Mouse (Mus musculus) midbrain, embryonic 12.5 days (tissue): ENCODE measurements around the gene Sphk2. TPM values are rescaled to one million over a fixed set of nuclear protein-coding genes. Genes with fewer than 3 reads are reported as not detected.

ENCODE experiments used
- ATAC-seq: fragments of 200-750 bp; cut with Nextera tagmentation; 2 replicates; pipeline ENCODE4 v1.8.0; 2017; ENCODE audit warnings: low read depth, moderate TSS enrichment, moderate library complexity; ENCODE audit not compliant: low FRiP score
- H3K27ac ChIP-seq: fragments of 300-500 bp; sonication (generic); replicated peaks from 2 replicates; pipeline ENCODE4 v1.5.1; 2016; ENCODE audit warnings: mild to moderate bottlenecking
- H3K27me3 ChIP-seq: fragments of 300-500 bp; sonication (generic); 2 replicates; pipeline ENCODE4 v1.6.1; 2016; ENCODE audit warnings: mild to moderate bottlenecking
- H3K36me3 ChIP-seq: fragments of 300-500 bp; sonication (generic); 2 replicates; pipeline ENCODE4 v1.6.1; 2016
- H3K4me1 ChIP-seq: fragments of 300-500 bp; sonication (generic); 2 replicates; pipeline ENCODE4 v1.6.1; 2016
- H3K4me2 ChIP-seq: fragments of 300-500 bp; sonication (generic); replicated peaks from 2 replicates; pipeline ENCODE4 v1.6.1; 2016; ENCODE audit warnings: mild to moderate bottlenecking, moderate library complexity
- H3K4me3 ChIP-seq: fragments of 300-500 bp; sonication (generic); 2 replicates; pipeline ENCODE4 v1.5.1; 2016; ENCODE audit warnings: mild to moderate bottlenecking
- H3K9ac ChIP-seq: fragments of 300-500 bp; sonication (generic); replicated peaks from 2 replicates; pipeline ENCODE4 v1.6.1; 2016; ENCODE audit warnings: mild to moderate bottlenecking, moderate library complexity
- H3K9me3 ChIP-seq: fragments of 300-500 bp; sonication (generic); 2 replicates; pipeline ENCODE4 v1.6.1; 2016; ENCODE audit warnings: mild to moderate bottlenecking
- WGBS: fragments of 180-500 bp; shearing (Covaris S2); methylation state at CpG from one replicate; pipeline ENCODE4 v1.1.7; 2016; 5-methylcytosine and 5-hydroxymethylcytosine counted together
- polyA plus RNA-seq: library from polyadenylated mRNA; unstranded; fragments of >200 nt; fragmentation: Nextera tagmentation; extraction: Ambion mirVana; gene quantifications from 2 replicates; pipeline ENCODE4 v1.2.1, GENCODE M21; 2016

Sphk2 gene
- polyA plus RNA-seq, 1 experiment from 2014 or later: 25.8 TPM

DNA sequence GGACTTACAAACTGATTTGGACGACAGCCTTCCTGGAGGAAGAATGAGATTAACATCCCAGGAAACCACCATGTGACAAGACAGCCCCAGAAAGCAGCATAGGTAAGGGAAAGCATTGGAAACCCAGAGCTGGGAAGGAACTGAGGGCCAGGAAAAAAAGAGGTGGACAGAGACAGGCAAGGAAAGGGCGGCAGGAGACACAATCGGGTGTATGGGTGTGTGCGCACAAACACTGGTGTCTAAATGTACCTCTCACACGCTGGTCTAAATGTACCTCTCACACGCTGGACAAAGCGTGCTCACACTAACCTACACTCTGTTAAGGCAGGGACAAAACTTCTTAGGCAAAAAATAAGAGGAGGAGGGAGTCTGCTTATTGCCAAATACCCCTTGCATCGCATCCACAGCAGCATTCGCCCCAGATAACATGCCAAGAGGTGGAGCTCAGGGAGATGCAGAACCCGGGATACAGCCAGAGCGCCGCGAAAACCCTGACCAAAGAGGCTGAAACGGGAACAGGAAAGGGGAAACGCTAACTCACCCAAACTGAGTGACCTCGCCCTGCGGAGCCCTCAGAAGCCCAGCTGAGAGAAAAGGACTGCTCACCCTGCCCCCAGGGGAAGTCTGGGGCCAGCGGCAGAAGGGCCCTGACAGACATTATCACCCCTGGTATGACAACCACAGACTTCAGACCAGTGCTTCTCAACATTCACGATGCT, 1.9 kb downstream of the Sphk2 start:
- H3K4me3 ChIP-seq: peak overlapping the region; percentile 76
- no peaks in the 10 kb centered on the region for H3K9me3 ChIP-seq
- H3K27ac ChIP-seq: peak overlapping the region; percentile 68
- H3K4me1 ChIP-seq: peaks cover 48% of the 10 kb centered on the region
- H3K27me3 ChIP-seq: no peaks in the 10 kb centered on the region
- H3K36me3 ChIP-seq: peaks cover 46% of the 10 kb centered on the region
- peak overlapping the region; percentile 92 for H3K4me2 ChIP-seq
- WGBS: 85% methylated on average over 19 of the region's 19 CpGs
- ATAC-seq: no peak
- peak overlapping the region; percentile 98 for H3K9ac ChIP-seq

DNA sequence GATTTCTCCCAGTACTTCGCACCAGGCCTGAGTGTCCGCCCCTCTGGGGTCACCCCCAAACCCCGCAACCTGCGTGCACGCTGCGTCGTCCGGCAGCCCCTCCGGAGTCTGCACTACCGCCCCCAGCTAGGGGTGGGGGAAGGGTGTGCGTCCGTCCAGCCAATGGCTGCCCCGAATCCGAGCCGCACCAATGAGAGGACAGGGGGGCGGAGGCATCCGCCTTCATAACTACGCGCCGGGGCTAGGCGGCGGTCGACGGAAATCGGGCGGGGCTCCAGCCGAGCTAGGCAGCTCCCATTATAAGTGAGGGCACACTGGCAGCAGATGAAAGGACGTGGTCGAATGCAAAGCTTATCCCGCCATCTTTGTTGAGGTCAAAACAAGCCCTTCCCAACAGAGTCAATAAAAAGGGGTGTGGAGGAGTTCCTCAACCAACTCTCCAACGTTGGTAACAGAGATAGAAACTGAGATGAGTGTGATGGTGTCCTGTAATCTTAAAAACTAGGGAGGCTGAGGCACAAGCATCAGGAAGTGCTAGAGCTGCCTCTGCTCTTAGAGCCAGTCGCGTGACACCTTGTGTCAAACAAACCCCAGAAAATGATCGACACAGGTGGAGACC, 2.6 kb downstream of the Sphk2 start, which contains the start of gene Rpl18:
Gene Rpl18, plus strand, starts transcription at position 368 of the 619 bp plus-strand sequence.
- Histone ChIP-seq H3K9ac (peak within 1 kb of the TSS; percentile 98), H3K4me3 (peak within 1 kb of the TSS; percentile 76), H3K4me2 (peak within 1 kb of the TSS; percentile 92), H3K27ac (peak within 1 kb of the TSS; percentile 68), H3K36me3 (peaks cover 46% of the 10 kb centered on the region), H3K4me1 (peaks cover 53% of the 10 kb centered on the region), H3K27me3 (no peaks in the 10 kb centered on the region), H3K9me3 (no peaks in the 10 kb centered on the region)
- ATAC-seq: peak; percentile 90
- WGBS: 7% methylated on average over 34 of the region's 34 CpGs

DNA sequence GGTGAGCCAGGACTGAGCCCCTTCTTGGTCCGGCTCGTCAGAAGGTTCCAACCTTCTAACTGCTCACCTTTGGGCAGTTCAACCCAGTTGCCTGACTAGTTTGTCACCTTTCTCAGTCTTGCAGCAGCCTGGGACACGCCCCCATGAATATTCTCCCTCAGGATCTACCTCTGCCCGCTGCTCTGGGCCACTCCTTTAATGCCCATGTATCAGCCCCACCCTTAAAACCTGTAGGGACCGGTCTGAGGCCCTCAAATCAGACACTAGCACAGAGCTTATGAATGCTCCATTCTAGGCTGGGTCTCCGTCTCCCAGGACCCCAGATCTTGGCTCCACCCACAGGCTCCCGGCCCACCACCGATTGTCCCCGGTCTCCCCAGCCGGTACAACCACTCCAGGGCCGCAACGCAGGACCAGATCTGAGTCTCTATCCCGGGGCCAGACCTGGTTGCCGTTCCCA, 3.1 kb downstream of the Sphk2 start:
- peak; percentile 62 for ATAC-seq
- 11% methylated on average over 14 of the region's 14 CpGs for WGBS
- H3K9ac ChIP-seq: peak overlapping the region; percentile 81
- H3K4me3 ChIP-seq: peak overlapping the region; percentile 76
- H3K36me3 ChIP-seq: peaks cover 45% of the 10 kb centered on the region
- H3K4me1 ChIP-seq: peaks cover 54% of the 10 kb centered on the region
- peak overlapping the region; percentile 49 for H3K27ac ChIP-seq
- peak overlapping the region; percentile 92 for H3K4me2 ChIP-seq
- no peaks in the 10 kb centered on the region for H3K27me3 ChIP-seq
- no peaks in the 10 kb centered on the region for H3K9me3 ChIP-seq

DNA sequence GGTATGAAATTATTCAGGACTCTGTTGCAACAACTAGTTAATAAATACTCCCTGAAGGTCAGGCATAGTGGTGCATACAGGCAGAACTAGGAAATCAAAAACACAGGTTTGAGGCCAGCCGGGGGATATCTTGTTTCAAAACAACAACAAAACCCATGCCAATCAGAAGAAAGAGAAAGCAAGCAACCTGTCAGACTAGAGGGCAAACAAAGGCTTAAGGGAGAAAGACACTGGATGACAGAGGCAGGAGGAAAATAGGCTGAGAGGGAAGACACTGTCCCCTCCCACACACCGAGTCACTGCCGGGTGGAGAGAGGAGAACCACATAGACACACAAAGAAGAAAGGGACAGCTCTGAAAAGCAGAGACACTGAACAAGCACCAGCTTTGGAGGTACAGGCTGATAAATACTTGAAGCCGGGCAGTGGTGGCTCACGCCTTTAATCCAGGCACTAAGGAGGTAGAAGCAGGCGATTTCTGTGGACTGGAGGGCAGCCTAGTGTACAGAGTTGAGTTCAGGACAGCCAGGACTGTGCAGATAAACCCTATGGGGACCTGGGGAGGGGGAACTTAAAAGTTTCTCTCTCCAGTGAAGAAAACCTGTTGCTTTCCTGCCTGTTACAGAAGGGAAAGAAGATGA, 3.8 kb downstream of the Sphk2 start:
- Histone ChIP-seq H3K27me3 (no peaks in the 10 kb centered on the region), H3K9ac (peak overlapping the region; percentile 81; the same call in 1 of the 2 replicates), H3K4me3 (peak overlapping the region; percentile 76), H3K9me3 (no peaks in the 10 kb centered on the region), H3K27ac (no peak overlapping the region), H3K36me3 (peaks cover 39% of the 10 kb centered on the region), H3K4me1 (peaks cover 54% of the 10 kb centered on the region), H3K4me2 (peak overlapping the region; percentile 92)
- no peak for ATAC-seq
- WGBS: 86% methylated on average over 6 of the region's 6 CpGs

DNA sequence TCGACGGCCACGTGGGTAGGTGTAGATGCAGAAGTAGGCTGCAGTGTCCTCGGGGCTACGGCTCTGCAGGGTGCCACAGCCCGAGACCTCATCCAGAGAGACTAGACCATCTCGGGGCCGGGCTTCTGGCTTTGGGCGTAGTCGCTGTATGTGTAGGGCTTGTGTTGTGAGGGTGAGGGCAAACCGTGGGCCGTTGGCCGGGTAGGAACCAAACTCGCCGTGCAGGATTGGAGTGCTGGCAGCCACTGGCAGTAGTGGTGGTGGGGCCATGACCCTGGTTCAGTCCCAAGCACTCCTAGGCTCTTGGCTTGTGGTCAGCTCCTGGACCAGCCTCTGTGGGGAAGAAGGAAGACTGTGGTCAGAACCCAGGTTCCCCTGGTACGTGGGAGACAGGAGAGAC, 4.4 kb downstream of the Sphk2 start:
- Histone ChIP-seq H3K27me3 (no peaks in the 10 kb centered on the region), H3K9me3 (no peaks in the 10 kb centered on the region)

DNA sequence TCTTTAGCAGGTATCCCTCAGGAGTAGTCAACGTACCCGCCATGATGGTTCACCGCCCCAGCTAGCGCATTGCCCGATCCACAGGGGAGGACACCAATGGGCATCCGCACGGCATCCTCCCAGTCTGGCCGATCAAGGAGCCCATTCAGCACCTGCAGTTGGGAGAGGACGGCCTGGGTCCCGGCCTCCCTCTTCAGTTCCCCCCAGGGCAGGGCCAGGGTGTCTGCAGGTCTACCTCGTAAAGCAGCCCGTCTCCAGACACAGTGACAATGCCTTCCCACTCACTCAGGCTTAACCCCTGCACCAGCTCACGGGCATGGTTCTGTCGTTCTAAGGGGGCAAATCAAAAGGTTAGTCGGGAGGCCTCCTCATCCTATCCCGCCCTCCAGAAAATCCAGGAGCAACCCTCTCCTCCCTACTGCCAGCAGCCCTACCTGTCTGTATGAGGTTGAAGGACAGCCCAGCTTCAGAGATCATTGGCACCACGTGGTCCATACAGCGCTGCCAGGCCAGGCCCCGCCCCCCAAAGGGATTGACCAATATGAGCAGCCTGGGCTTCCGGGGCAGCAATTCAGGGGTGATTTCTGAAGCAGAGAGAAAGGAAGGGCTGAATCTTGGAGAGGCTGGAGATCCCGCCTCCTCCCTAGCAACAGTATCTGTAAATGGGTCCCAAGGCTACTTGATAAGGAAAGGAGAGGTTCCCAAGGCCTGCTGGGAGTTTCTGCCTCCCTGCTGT, 5.6 kb downstream of the Sphk2 start:
- H3K4me3 ChIP-seq: no peak overlapping the region
- H3K27ac ChIP-seq: no peak overlapping the region
- 0 out of 2 replicates have a peak overlapping the region, but pooled peaks have one; percentile 20 for H3K9ac ChIP-seq
- H3K27me3 ChIP-seq: peaks cover 3% of the 10 kb centered on the region; the same call in 1 of the 2 replicates
- H3K4me1 ChIP-seq: peaks cover 67% of the 10 kb centered on the region
- WGBS: 89% methylated on average over 21 of the region's 21 CpGs
- no peaks in the 10 kb centered on the region for H3K9me3 ChIP-seq
- H3K36me3 ChIP-seq: peaks cover 39% of the 10 kb centered on the region
- no peak overlapping the region for H3K4me2 ChIP-seq
- no peak for ATAC-seq

More for the DNA sequence above, 4.4 kb downstream of the Sphk2 start:
- Histone ChIP-seq H3K36me3 (peaks cover 39% of the 10 kb centered on the region), H3K9ac (no peak overlapping the region), H3K27ac (no peak overlapping the region), H3K4me1 (peaks cover 55% of the 10 kb centered on the region), H3K4me3 (no peak overlapping the region), H3K4me2 (no peak overlapping the region)
- 93% methylated on average over 16 of the region's 16 CpGs for WGBS
- no peak for ATAC-seq

DNA sequence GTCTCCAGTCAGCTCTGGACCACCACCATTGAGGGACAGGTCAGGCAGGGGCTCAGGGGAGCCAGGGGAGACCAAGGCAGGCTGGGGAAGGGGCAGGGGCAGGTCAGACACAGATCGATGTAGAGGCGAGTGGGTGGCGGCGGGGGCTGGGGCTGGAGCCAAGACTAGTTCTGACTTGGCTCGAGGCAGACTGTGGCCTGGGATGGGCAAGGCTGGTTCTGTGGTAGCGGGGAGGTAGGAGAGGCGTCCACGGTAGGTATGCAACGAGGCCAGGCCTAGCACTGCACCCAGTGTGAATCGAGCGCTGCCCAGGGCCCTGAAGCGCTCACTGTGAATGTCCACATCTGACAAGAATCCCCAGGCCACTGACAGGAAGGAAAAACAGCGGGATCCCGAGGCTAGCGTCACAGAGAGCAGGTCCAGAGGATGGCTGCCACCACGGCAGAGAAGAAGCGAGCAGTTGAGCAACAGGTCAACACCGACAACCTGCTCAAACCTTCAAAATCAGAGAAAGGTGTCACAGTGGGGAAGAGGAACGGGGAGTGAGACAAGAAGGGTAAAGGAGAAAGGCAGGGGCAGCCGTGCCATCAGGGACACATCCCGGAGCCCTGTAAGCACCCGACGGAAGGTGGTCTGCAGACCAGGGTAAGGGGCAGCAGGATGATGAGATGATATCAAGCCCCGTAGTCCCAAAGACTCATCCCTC, 6.3 kb downstream of the Sphk2 start:
- no peaks in the 10 kb centered on the region for H3K9me3 ChIP-seq
- no peak overlapping the region for H3K9ac ChIP-seq
- no peak overlapping the region for H3K27ac ChIP-seq
- peaks cover 39% of the 10 kb centered on the region for H3K36me3 ChIP-seq
- no peak overlapping the region for H3K4me2 ChIP-seq
- WGBS: 92% methylated on average over 24 of the region's 24 CpGs
- peaks cover 67% of the 10 kb centered on the region for H3K4me1 ChIP-seq
- H3K4me3 ChIP-seq: no peak overlapping the region
- peaks cover 7% of the 10 kb centered on the region; the same call in 1 of the 2 replicates for H3K27me3 ChIP-seq
- no peak for ATAC-seq

DNA sequence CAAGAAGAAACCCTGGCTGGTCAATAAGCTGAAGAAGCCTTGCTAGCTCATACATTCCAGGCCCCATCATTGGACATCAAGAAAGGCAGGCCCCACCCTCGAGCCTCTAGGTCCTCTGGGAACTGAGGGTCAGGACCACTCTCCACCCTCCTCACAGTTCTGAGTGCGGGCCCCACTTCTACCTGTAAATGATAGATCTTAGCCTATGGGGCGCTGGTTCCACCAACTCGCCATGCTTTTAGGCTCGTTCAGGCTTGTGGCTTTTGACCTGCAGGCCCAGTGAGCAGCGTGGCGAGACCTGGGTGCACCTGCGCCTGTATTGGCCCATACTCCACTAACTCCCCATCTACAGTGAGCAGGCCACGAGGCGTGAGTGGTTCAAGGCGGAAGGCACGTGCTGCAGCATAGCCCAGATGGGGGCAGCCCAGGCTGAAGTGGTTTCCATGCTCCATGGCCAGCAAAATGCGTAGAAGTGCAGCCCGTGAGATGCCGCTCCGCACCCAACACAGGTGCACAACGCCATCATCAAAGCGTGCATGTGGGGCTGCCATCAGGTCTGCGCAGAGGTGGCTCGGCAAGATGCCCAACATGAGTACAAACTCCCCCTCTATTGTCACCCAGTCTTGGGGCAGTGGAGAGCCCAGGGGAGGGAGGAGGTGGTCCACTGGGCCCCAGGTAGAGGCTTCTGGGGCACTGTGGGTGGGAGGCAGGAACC, 7.2 kb downstream of the Sphk2 start:
- peaks cover 39% of the 10 kb centered on the region for H3K36me3 ChIP-seq
- H3K4me3 ChIP-seq: no peak overlapping the region
- peak overlapping the region; percentile 80 for H3K27ac ChIP-seq
- no peak for ATAC-seq
- no peaks in the 10 kb centered on the region for H3K9me3 ChIP-seq
- no peak overlapping the region for H3K9ac ChIP-seq
- H3K27me3 ChIP-seq: peaks cover 8% of the 10 kb centered on the region; the same call in 1 of the 2 replicates
- WGBS: 93% methylated on average over 20 of the region's 20 CpGs
- H3K4me2 ChIP-seq: no peak overlapping the region
- H3K4me1 ChIP-seq: peaks cover 67% of the 10 kb centered on the region

DNA sequence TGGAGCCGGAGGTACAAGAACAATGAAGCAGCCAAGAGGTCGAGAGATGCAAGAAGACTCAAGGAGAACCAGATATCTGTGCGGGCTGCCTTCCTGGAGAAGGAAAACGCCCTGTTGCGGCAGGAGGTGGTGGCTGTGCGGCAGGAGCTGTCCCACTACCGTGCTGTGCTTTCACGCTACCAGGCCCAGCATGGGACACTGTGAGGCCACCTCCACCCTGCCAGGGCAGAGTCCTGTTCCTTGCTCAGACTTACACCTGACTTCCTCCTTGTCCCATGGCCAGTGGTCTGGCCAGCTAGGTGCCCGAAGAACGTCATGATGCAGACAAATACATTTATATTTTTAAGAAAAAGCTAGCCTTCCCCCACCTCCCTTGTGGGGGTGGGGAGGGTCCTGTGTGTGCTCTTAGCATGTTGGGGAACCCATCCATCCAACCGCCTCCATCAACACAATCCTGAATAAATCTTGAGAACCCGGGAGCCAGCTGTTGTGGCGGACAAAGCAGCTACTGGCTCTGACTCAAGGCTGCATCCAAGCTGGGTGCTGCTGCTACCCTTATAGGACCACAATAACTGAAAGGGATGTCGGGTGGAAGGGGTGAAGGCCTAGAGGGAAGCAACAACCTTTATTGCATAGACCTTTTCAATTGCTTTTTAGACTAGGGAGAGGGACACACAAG, 8.0 kb downstream of the Sphk2 start:
- 71% methylated on average over 14 of the region's 14 CpGs for WGBS
- Histone ChIP-seq H3K9ac (peak overlapping the region; percentile 50), H3K9me3 (no peaks in the 10 kb centered on the region), H3K4me3 (no peak overlapping the region), H3K36me3 (peaks cover 39% of the 10 kb centered on the region), H3K27me3 (peaks cover 8% of the 10 kb centered on the region; the same call in 1 of the 2 replicates), H3K4me1 (peaks cover 69% of the 10 kb centered on the region), H3K4me2 (0 out of 2 replicates have a peak overlapping the region, but pooled peaks have one; percentile 2), H3K27ac (peak overlapping the region; percentile 80)
- ATAC-seq: no peak

DNA sequence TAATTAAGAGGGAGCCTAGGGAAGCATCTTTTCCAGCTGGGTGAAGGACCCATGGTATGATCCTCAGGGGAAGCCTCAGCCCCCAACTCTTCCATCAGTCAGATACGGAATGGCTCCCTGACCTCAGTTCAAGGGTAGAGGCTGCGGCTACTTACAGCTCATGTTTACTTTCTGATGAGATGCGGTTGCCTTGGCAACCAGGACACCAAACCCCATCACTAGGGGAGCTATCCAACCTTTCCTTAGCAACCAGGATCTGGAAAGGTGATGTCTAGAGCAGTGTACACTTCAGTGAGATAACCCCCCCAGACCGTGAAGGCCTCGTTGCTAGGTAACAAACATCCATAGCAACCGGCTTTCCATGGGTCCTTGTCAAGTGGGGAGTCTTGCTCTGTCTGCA, 8.8 kb downstream of the Sphk2 start:
- H3K4me1 ChIP-seq: peaks cover 64% of the 10 kb centered on the region
- WGBS: 38% methylated on average over 6 of the region's 6 CpGs
- no peaks in the 10 kb centered on the region for H3K9me3 ChIP-seq
- no peak for ATAC-seq
- peak overlapping the region; percentile 80 for H3K27ac ChIP-seq
- H3K27me3 ChIP-seq: peaks cover 8% of the 10 kb centered on the region; the same call in 1 of the 2 replicates
- no peak overlapping the region for H3K4me3 ChIP-seq
- peaks cover 39% of the 10 kb centered on the region for H3K36me3 ChIP-seq
- peak overlapping the region; percentile 19; the same call in 1 of the 2 replicates for H3K4me2 ChIP-seq
- H3K9ac ChIP-seq: no peak overlapping the region
